Mouse (Mus musculus) stomach, embryonic 16.5 days (tissue): Measurements from ENCODE around the gene Nubpl. TPM values are rescaled to one million over a fixed set of nuclear protein-coding genes. Genes with fewer than 3 reads are reported as not detected.

Source experiments
- ATAC-seq: fragments of 200-750 bp; cut with Nextera tagmentation; 2 replicates; pipeline ENCODE4 v1.8.0; 2017; ENCODE audit warnings: moderate number of reproducible peaks, moderate TSS enrichment; ENCODE audit not compliant: insufficient read depth, low FRiP score
- H3K27ac ChIP-seq: fragments of 300-500 bp; sonication (generic); 2 replicates; pipeline ENCODE4 v1.5.1; 2014; ENCODE audit warnings: low read length
- H3K27me3 ChIP-seq: fragments of 300-500 bp; sonication (generic); 2 replicates; pipeline ENCODE4 v1.6.1; 2014; ENCODE audit warnings: low read length, control low read depth, mixed read lengths; ENCODE audit not compliant: control insufficient read depth, insufficient read depth
- H3K36me3 ChIP-seq: fragments of 300-500 bp; sonication (generic); 2 replicates; pipeline ENCODE4 v1.6.1; 2014; ENCODE audit warnings: low read length; ENCODE audit not compliant: control insufficient read depth, insufficient read depth
- H3K4me1 ChIP-seq: fragments of 300-500 bp; sonication (generic); 2 replicates; pipeline ENCODE4 v1.6.1; 2014; ENCODE audit warnings: low read length, control low read depth, mixed read lengths; ENCODE audit not compliant: control insufficient read depth, insufficient read depth
- H3K4me2 ChIP-seq: fragments of 300-500 bp; sonication (generic); 2 replicates; pipeline ENCODE4 v1.6.1; 2014; ENCODE audit warnings: low read depth, low read length, mixed read lengths
- H3K4me3 ChIP-seq: fragments of 300-500 bp; sonication (generic); replicated peaks from 2 replicates; pipeline ENCODE4 v1.5.1; 2014; ENCODE audit warnings: mild to moderate bottlenecking, low read length
- H3K9ac ChIP-seq: fragments of 300-500 bp; sonication (generic); 2 replicates; pipeline ENCODE4 v1.6.1; 2014; ENCODE audit warnings: low read length
- H3K9me3 ChIP-seq: fragments of 300-500 bp; sonication (generic); replicated peaks from 2 replicates; pipeline ENCODE4 v1.6.1; 2016; ENCODE audit warnings: low read length, control low read depth; ENCODE audit not compliant: control insufficient read depth
- WGBS: fragments of 180-500 bp; shearing (Covaris S2); extraction: QIAGEN DNeasy Blood & Tissue Kit; methylation state at CpG from one replicate; pipeline ENCODE4 v1.1.7; 2014; 5-methylcytosine and 5-hydroxymethylcytosine counted together
- polyA plus RNA-seq: library from polyadenylated mRNA; unstranded; fragments of >200 nt; fragmentation: Nextera tagmentation; extraction: Ambion mirVana; gene quantifications from 2 replicates; pipeline ENCODE4 v1.2.1, GENCODE M21; 2015

The Nubpl gene
- polyA plus RNA-seq, 1 experiment from 2014 or later: 9.6 TPM

GRCm38 (mm10) chr12:52297988-52298387 lies 200.5 kb downstream of the Nubpl start:
- no peak overlapping the region for H3K27ac ChIP-seq
- H3K9ac ChIP-seq: no peak overlapping the region
- no peaks in the 10 kb centered on the region for H3K36me3 ChIP-seq
- no peak overlapping the region for H3K4me3 ChIP-seq
- no peak for ATAC-seq
- WGBS: 94% methylated on average over 2 of the region's 2 CpGs
- H3K9me3 ChIP-seq: no peaks in the 10 kb centered on the region
- H3K4me2 ChIP-seq: no peak overlapping the region
- no peaks in the 10 kb centered on the region for H3K4me1 ChIP-seq
- no peaks in the 10 kb centered on the region for H3K27me3 ChIP-seq

- Histone ChIP-seq H3K4me2 (no peak overlapping the region), H3K27me3 (no peaks in the 10 kb centered on the region), H3K27ac (no peak overlapping the region), H3K4me3 (no peak overlapping the region), H3K4me1 (no peaks in the 10 kb centered on the region), H3K36me3 (no peaks in the 10 kb centered on the region), H3K9ac (no peak overlapping the region), H3K9me3 (no peaks in the 10 kb centered on the region)
- 84% methylated on average over 1 of the region's 1 CpGs for whole genome bisulfite sequencing
- no peak for ATAC-seq
Observed at GRCm38 (mm10) chr12:52298683-52299082, 201.1 kb downstream of the Nubpl start.

GRCm38 (mm10) chr12:52302961-52303360 lies 205.4 kb downstream of the Nubpl start:
- Histone ChIP-seq H3K4me2 (no peak overlapping the region), H3K9ac (no peak overlapping the region), H3K27ac (no peak overlapping the region), H3K9me3 (no peaks in the 10 kb centered on the region), H3K4me1 (no peaks in the 10 kb centered on the region), H3K27me3 (no peaks in the 10 kb centered on the region), H3K4me3 (no peak overlapping the region), H3K36me3 (no peaks in the 10 kb centered on the region)
- ATAC-seq: no peak
- 83% methylated on average over 2 of the region's 2 CpGs for WGBS

- H3K9ac ChIP-seq: no peak overlapping the region
- H3K9me3 ChIP-seq: no peaks in the 10 kb centered on the region
- H3K27me3 ChIP-seq: no peaks in the 10 kb centered on the region
- WGBS: 70% methylated on average over 7 of the region's 7 CpGs
- H3K27ac ChIP-seq: no peak overlapping the region
- ATAC-seq: no peak
- H3K4me3 ChIP-seq: no peak overlapping the region
- no peaks in the 10 kb centered on the region for H3K4me1 ChIP-seq
- H3K4me2 ChIP-seq: no peak overlapping the region
- H3K36me3 ChIP-seq: no peaks in the 10 kb centered on the region
Observed at GRCm38 (mm10) chr12:52306348-52306747, 208.8 kb downstream of the Nubpl start.

- Histone ChIP-seq H3K4me1 (no peaks in the 10 kb centered on the region), H3K4me3 (no peak overlapping the region), H3K27me3 (no peaks in the 10 kb centered on the region), H3K4me2 (no peak overlapping the region), H3K9ac (no peak overlapping the region), H3K27ac (no peak overlapping the region), H3K9me3 (no peaks in the 10 kb centered on the region), H3K36me3 (no peaks in the 10 kb centered on the region)
- ATAC-seq: no peak; the same call in 1 of the 2 replicates
- 56% methylated on average over 10 of the region's 10 CpGs for WGBS
Observed at GRCm38 (mm10) chr12:52307331-52307982, 209.9 kb downstream of the Nubpl start.

- 81% methylated on average over 7 of the region's 7 CpGs for WGBS
- no peak for ATAC-seq
- Histone ChIP-seq H3K27me3 (no peaks in the 10 kb centered on the region), H3K4me1 (no peaks in the 10 kb centered on the region), H3K9me3 (peaks cover 8% of the 10 kb centered on the region; the same call in 1 of the 2 replicates), H3K36me3 (0 out of 2 replicates have a peak, but pooled peaks cover 4% of the 10 kb centered on the region), H3K4me2 (no peak overlapping the region), H3K27ac (no peak overlapping the region), H3K4me3 (no peak overlapping the region), H3K9ac (no peak overlapping the region)
Observed at GRCm38 (mm10) chr12:52308628-52309027, 211.1 kb downstream of the Nubpl start.

- WGBS: 87% methylated on average over 3 of the region's 3 CpGs
- Histone ChIP-seq H3K9ac (no peak overlapping the region), H3K4me2 (no peak overlapping the region), H3K4me3 (no peak overlapping the region), H3K36me3 (0 out of 2 replicates have a peak, but pooled peaks cover 4% of the 10 kb centered on the region), H3K9me3 (peaks cover 8% of the 10 kb centered on the region; the same call in 1 of the 2 replicates), H3K27ac (no peak overlapping the region), H3K4me1 (no peaks in the 10 kb centered on the region), H3K27me3 (no peaks in the 10 kb centered on the region)
- ATAC-seq: no peak
Observed at GRCm38 (mm10) chr12:52314818-52315217, 217.3 kb downstream of the Nubpl start.

GRCm38 (mm10) chr12:52317635-52318034 lies 220.1 kb downstream of the Nubpl start:
- Histone ChIP-seq H3K27me3 (no peaks in the 10 kb centered on the region), H3K4me3 (no peak overlapping the region), H3K9me3 (peaks cover 8% of the 10 kb centered on the region; the same call in 1 of the 2 replicates), H3K4me1 (no peaks in the 10 kb centered on the region), H3K9ac (no peak overlapping the region), H3K4me2 (no peak overlapping the region), H3K36me3 (0 out of 2 replicates have a peak, but pooled peaks cover 3% of the 10 kb centered on the region), H3K27ac (no peak overlapping the region)
- no peak for ATAC-seq
- WGBS: 69% methylated on average over 6 of the region's 6 CpGs

GRCm38 (mm10) chr12:52318426-52318825 lies 220.9 kb downstream of the Nubpl start:
- no peaks in the 10 kb centered on the region for H3K27me3 ChIP-seq
- 80% methylated on average over 9 of the region's 9 CpGs for whole genome bisulfite sequencing
- H3K4me1 ChIP-seq: no peaks in the 10 kb centered on the region
- H3K9ac ChIP-seq: no peak overlapping the region
- no peak overlapping the region for H3K4me2 ChIP-seq
- H3K36me3 ChIP-seq: no peaks in the 10 kb centered on the region
- H3K27ac ChIP-seq: no peak overlapping the region
- H3K4me3 ChIP-seq: no peak overlapping the region
- no peaks in the 10 kb centered on the region for H3K9me3 ChIP-seq
- ATAC-seq: no peak
